Mouse (Mus musculus) midbrain, embryonic 13.5 days (tissue): ENCODE measurements around the gene Dnmt3l. TPM values are rescaled to one million over a fixed set of nuclear protein-coding genes. Genes with fewer than 3 reads are reported as not detected.
"Not testable (repeated sequence)": the region's sequence is repeated elsewhere in the genome, so short reads cannot be mapped to it uniquely, and the experiment has no call there.

Experiments
- ATAC-seq: fragments of 200-750 bp; cut with Nextera tagmentation; 2 replicates; pipeline ENCODE4 v1.8.0; 2017; ENCODE audit warnings: mild to moderate bottlenecking, moderate TSS enrichment, moderate library complexity
- H3K27ac ChIP-seq: fragments of 300-500 bp; sonication (generic); 2 replicates; pipeline ENCODE4 v1.5.1; 2015; ENCODE audit warnings: inconsistent platforms, mild to moderate bottlenecking, moderate library complexity
- H3K27me3 ChIP-seq: fragments of 300-500 bp; sonication (generic); 2 replicates; pipeline ENCODE4 v1.6.1; 2015; ENCODE audit warnings: mild to moderate bottlenecking, inconsistent platforms
- H3K36me3 ChIP-seq: fragments of 300-500 bp; sonication (generic); 2 replicates; pipeline ENCODE4 v1.6.1; 2015; ENCODE audit warnings: mild to moderate bottlenecking, inconsistent platforms
- H3K4me1 ChIP-seq: fragments of 300-500 bp; sonication (generic); replicated peaks from 2 replicates; pipeline ENCODE4 v1.6.1; 2015; ENCODE audit warnings: inconsistent platforms
- H3K4me2 ChIP-seq: fragments of 300-500 bp; sonication (generic); replicated peaks from 2 replicates; pipeline ENCODE4 v1.6.1; 2015; ENCODE audit warnings: moderate library complexity, mild to moderate bottlenecking, inconsistent platforms
- H3K4me3 ChIP-seq: fragments of 300-500 bp; sonication (generic); replicated peaks from 2 replicates; pipeline ENCODE4 v1.5.1; 2015; ENCODE audit warnings: mild to moderate bottlenecking, inconsistent platforms
- H3K9ac ChIP-seq: fragments of 300-500 bp; sonication (generic); replicated peaks from 2 replicates; pipeline ENCODE4 v1.6.1; 2015; ENCODE audit warnings: mild to moderate bottlenecking, inconsistent platforms
- H3K9me3 ChIP-seq: fragments of 300-500 bp; sonication (generic); 2 replicates; pipeline ENCODE4 v1.6.1; 2016; ENCODE audit warnings: mild to moderate bottlenecking, inconsistent platforms
- WGBS: fragments of 180-500 bp; shearing (Covaris S2); methylation state at CpG from one replicate; pipeline ENCODE4 v1.1.7; 2015; 5-methylcytosine and 5-hydroxymethylcytosine counted together
- polyA plus RNA-seq: library from polyadenylated mRNA; unstranded; fragments of >200 nt; fragmentation: Nextera tagmentation; extraction: Ambion mirVana; gene quantifications from 2 replicates; pipeline ENCODE4 v1.2.1, GENCODE M21; 2015

Gene Dnmt3l
- polyA plus RNA-seq, 1 experiment from 2014 or later: not detected

DNA sequence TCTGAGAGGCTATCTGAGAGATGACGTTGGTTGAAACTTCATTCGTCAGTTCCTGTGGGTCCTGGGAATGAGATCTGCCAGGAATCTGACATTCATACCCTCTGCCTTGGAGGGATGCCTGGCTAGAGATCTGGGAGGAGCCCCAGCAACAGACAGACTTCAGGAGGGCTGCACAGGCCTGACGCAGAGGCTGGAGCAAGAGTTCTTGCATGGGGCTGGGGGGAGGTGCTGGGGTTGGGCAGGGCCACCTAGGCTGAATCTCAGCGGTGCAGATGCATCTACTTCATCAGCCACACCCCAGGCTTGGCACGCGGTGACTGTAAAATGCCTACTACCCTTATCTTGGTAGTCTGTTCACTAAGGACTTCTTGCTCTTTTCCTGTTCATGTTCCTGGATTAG lies 48.5 kb downstream of the Dnmt3l start:
- Histone ChIP-seq H3K27me3 (no peaks in the 10 kb centered on the region), H3K4me2 (no peak overlapping the region), H3K27ac (no peak overlapping the region), H3K4me1 (no peaks in the 10 kb centered on the region), H3K36me3 (no peaks in the 10 kb centered on the region), H3K4me3 (no peak overlapping the region), H3K9me3 (no peaks in the 10 kb centered on the region), H3K9ac (no peak overlapping the region)
- WGBS: 71% methylated on average over 6 of the region's 6 CpGs
- ATAC-seq: no peak

DNA sequence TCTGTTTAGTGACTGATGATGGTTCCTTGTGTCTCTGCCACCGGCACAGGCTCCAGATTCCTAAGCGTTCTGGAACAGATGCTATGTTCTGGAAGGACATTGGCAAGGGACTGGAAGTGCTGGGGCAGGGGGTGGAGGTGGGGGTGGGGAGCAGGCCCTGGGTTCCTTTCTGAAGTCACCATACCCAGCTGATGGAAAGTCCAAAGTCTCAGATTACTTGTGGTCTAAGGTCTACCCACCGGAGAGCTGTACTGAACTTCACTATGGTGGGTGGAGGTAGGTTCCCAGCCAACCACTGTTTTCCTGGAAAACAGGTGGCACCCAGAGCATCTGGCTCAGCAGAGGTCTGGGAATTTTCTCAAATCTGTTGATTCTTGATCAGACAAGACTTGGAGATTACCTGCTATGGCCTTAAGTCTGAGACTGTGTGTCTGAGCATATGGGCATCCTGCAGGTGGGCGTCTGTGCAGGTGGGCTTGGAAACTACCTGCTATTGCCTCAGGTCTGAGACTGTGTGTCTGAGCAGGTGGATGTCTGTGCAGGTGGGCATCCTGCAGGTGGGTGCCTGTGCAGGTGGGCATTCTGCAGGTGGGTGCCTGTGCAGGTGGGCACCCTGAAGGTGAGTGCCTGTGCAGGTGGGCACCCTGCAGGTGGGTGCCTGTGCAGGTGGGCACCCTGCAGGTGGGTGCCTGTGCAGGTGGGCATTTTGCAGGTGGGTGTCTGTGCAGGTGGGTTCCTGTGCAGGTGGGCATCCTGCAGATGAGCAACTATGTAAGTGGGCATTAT lies 49.2 kb downstream of the Dnmt3l start:
- Histone ChIP-seq H3K9ac (no peak overlapping the region), H3K27me3 (no peaks in the 10 kb centered on the region), H3K36me3 (no peaks in the 10 kb centered on the region), H3K4me2 (no peak overlapping the region), H3K27ac (no peak overlapping the region), H3K4me1 (no peaks in the 10 kb centered on the region), H3K4me3 (no peak overlapping the region), H3K9me3 (no peaks in the 10 kb centered on the region)
- 88% methylated on average over 4 of the region's 4 CpGs for WGBS
- no peak for ATAC-seq

DNA sequence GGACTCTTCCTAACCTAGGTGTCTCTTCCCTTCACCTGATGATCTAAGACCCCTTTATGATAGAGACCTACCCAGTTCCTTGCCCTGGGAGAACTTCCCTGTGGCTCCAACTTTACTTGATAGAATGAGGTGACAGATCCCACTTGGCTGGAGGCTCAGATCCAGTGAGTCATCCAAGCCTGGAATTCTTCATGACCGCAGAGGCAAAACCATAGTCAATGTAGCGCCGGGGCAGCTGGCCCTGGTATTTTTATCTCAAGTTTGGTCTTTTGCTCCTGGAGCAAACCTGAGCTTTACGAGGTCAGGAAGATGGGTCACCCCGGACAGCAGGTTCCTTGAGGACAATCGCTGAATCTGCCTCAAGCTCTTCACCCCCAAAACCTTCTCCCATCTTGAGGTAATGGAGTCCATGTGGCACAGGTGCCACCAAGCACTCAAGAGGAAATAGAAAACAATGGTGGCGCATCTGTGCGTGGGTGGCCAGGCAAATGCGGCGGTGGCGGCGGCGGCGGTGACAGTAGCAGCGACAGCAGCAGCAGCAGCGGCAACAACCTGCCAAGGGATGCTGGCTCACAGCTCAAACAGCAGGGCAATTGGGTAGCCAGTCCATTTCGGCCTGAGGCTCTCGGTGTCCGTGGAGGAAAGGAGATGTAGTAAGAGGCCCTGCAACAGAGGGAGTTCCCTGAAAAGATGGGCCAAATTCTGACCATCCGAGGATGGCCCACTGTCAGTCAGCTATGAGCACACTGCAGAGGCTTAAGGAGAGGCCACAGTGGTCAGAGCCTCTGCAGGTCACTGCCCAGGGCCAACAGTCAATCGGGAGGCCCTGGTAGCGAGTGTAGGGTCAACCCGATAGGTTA lies 50.3 kb downstream of the Dnmt3l start:
- WGBS: 89% methylated on average over 23 of the region's 23 CpGs
- no peaks in the 10 kb centered on the region for H3K9me3 ChIP-seq
- no peak overlapping the region for H3K27ac ChIP-seq
- H3K9ac ChIP-seq: no peak overlapping the region
- H3K27me3 ChIP-seq: no peaks in the 10 kb centered on the region
- H3K4me1 ChIP-seq: no peaks in the 10 kb centered on the region
- H3K4me3 ChIP-seq: no peak overlapping the region
- no peak overlapping the region for H3K4me2 ChIP-seq
- H3K36me3 ChIP-seq: no peaks in the 10 kb centered on the region
- no peak for ATAC-seq

DNA sequence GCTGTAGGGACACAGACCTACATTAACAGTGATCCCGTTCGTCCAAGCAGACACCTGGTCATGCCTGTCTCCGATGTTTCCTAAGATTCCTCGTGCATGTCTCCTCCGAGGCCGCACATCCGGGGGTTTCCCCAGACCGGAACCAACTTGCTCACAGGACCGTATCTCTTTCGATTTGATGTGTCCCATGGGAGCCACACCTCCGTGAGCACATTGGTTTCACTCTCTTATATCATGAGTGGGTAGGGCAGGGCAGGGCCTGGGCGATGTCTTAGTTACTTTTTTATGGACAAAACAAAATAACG lies 50.9 kb downstream of the Dnmt3l start:
- ATAC-seq: no peak
- no peaks in the 10 kb centered on the region for H3K9me3 ChIP-seq
- WGBS: 91% methylated on average over 13 of the region's 13 CpGs
- H3K4me3 ChIP-seq: no peak overlapping the region
- H3K27ac ChIP-seq: no peak overlapping the region
- H3K4me1 ChIP-seq: no peaks in the 10 kb centered on the region
- H3K27me3 ChIP-seq: no peaks in the 10 kb centered on the region
- no peak overlapping the region for H3K9ac ChIP-seq
- H3K36me3 ChIP-seq: no peaks in the 10 kb centered on the region
- no peak overlapping the region for H3K4me2 ChIP-seq

DNA sequence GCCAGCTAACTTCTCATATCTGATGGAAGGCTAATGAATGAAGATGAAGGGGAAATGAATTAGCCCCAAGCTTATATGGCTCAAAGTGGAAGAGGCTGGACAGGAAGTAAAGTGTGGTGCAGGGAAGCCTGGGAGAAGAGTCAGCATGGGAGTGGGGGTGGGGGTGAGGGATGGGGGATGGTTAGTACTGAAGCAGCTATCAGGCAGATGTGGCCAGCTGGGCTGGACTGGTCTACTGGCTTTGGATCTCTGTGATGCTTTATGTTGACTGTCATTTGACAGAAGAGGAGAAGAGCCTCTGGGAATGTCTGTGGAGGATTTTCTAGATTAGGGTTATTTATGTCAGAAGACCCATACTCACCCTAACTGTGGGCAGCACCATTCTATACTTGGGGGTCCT lies 53.5 kb downstream of the Dnmt3l start:
- Histone ChIP-seq H3K9me3 (no peaks in the 10 kb centered on the region), H3K4me2 (no peak overlapping the region), H3K4me1 (no peaks in the 10 kb centered on the region), H3K36me3 (no peaks in the 10 kb centered on the region), H3K9ac (no peak overlapping the region), H3K27me3 (no peaks in the 10 kb centered on the region), H3K27ac (no peak overlapping the region), H3K4me3 (no peak overlapping the region)
- no peak for ATAC-seq

DNA sequence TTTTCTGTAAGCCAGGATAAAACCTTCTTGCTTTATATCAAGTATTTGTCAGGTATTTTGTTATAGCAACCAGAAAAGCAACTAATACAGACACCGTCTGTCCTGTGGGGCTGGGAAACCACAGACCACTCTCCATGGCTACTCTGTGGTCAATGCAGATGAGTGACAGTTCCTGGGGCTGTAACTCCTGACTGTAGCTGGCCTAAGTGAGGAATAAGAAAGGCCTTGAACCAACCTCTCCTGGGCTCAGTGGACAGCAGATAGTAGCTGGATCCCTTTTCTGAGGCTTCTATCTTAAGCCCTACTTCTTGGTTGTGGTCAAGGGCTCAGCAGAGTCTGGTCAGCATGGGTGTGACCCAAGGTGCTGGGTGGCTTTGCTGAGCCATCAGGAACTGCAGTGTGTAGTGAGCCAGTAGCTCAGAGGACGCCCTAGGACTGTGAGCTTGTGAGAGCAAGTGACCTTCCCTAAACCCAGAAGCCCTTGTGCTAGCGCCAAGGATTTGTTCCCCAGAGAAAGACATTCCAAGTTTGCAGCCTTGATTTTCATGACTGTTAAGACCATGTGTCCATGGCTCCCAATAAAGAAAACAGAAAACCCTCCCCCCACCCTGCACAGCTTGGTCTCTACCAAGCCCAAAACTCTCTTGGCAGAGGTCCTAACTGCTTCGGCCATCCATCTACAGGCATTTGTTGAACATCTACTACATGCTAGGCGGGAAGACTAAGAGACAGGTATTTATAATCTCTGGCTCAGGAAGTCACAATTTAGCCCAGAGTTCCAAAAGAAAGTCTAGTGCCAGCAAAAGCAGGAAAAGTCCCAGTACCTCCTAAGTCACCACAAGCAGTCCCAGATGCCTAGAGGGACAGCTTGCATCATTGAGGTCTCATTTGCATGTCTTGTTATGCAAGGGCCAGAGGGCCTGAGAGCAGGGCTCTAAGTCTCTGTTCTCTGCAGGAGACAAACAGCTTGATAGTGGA lies 54.5 kb downstream of the Dnmt3l start:
- Histone ChIP-seq H3K9ac (no peak overlapping the region), H3K4me1 (peaks cover 5% of the 10 kb centered on the region; the same call in 1 of the 2 replicates), H3K4me3 (no peak overlapping the region), H3K9me3 (no peaks in the 10 kb centered on the region), H3K36me3 (no peaks in the 10 kb centered on the region), H3K27me3 (no peaks in the 10 kb centered on the region), H3K4me2 (no peak overlapping the region), H3K27ac (no peak overlapping the region)
- no peak for ATAC-seq
- 83% methylated on average over 5 of the region's 5 CpGs for WGBS

DNA sequence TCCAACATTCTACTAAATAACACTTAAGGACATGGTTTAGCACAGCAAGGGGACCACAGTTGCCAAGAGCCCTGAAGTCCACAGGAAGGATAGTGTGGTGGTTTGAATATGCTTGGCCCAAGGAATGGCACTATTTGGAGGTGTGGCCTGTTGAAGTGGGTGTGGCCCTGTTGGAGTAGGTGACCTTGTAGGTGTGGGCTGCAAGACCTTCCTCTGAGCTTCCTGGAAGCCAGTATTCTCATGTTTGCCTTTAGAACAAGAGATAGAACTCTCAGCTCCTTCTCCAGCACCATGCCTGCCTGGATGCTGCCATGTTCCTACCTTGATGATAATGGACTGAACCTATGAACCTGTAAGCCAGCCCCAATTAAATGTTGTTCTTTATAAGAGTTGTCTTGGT lies 58.1 kb downstream of the Dnmt3l start:
- H3K4me3 ChIP-seq, H3K36me3 ChIP-seq, H3K4me2 ChIP-seq, ATAC-seq, H3K9ac ChIP-seq, H3K9me3 ChIP-seq, H3K4me1 ChIP-seq, H3K27me3 ChIP-seq, H3K27ac ChIP-seq: not testable (repeated sequence)

DNA sequence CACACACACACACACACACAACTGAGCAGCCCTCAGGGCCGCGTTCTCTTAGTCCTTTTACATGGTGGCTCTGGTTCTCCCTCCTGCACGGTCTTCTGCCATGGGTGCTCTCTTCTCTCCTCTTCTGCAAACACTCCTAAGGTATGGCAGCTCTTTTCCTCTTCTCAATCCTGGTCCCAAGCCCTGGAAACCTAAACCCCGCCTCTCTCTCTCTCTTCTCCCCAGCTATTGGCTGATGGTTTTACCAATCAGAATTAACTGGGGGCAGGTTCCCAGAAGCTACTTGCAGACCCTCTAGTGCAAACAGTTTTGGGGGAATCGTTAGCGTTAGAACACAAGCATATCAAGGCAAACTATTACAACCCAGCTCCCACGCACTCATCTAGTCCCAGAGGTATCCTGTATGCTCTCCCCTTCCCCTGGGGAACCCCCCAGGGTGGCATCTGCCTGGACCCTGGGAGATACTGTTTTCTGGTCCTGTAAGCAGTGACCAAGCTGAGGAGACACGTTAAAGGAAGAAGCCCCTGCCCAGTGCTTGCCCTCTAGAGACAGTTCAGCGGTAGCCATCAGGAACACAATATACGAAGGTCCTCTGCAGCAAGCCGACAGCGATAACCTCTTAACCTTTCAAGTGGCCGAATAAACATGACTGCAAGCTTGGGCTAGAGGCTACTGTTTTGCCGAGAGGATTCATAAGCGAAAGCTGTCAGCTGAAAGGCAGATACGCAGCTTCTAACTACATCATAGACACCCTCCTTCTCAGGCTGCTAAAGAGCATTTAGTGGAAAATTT lies 59.4 kb downstream of the Dnmt3l start:
- Histone ChIP-seq H3K4me2 (peak overlapping the region; percentile 54), H3K4me1 (peaks cover 8% of the 10 kb centered on the region; the same call in 1 of the 2 replicates), H3K27me3 (no peaks in the 10 kb centered on the region), H3K9me3 (no peaks in the 10 kb centered on the region), H3K36me3 (no peaks in the 10 kb centered on the region), H3K4me3 (peak overlapping the region; percentile 30), H3K9ac (peak overlapping the region; percentile 41; the same call in 1 of the 2 replicates), H3K27ac (no peak overlapping the region)
- WGBS: 36% methylated on average over 16 of the region's 16 CpGs
- peak; percentile 75 for ATAC-seq

DNA sequence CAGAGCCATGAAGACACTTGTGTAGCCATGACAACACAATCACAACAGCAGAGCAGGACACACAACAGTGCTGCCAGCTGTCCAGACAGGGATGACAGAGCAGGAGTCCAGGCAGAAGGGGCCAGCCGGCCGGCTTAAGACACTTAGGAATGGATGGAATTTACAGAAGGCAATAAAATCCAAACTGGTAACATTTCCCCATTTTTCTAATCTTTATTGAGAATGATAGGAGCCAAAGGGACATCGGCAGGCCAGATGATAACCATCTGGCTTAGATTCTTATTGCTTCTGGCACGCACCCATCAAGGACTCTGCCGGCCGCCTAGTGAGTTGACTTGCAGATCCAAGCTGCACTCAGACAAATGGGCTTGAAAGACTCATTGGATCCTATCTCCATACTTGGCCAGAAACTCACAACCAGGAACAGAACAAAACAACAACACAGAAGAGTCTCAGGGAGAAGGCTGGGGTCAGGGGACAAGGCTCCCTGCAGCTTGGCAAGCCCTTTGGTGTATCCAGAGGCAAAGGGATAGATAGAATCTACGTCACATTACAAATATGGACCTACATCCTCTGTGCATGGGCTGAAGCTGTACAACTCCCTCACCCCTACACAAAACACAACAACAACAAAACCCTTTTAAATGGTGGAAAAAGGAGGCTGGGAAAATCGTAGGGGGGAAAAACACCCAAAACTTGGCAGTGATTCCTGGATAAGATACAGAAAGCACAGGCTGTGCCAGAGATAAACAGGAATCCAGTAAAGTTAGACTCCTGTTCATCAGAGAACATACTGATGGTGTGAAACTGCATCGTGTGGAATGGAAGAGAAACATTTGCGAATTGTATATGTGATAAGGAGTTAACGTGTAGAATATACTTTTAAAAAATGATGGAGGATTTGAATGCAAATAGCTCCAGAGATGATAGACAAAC lies 63.1 kb downstream of the Dnmt3l start:
- Histone ChIP-seq H3K4me2 (no peak overlapping the region), H3K36me3 (no peaks in the 10 kb centered on the region), H3K4me3 (no peak overlapping the region), H3K9me3 (no peaks in the 10 kb centered on the region; the same call in 1 of the 2 replicates), H3K4me1 (peaks cover 8% of the 10 kb centered on the region; the same call in 1 of the 2 replicates), H3K9ac (no peak overlapping the region), H3K27ac (no peak overlapping the region), H3K27me3 (no peaks in the 10 kb centered on the region)
- ATAC-seq: no peak
- WGBS: 89% methylated on average over 11 of the region's 11 CpGs

DNA sequence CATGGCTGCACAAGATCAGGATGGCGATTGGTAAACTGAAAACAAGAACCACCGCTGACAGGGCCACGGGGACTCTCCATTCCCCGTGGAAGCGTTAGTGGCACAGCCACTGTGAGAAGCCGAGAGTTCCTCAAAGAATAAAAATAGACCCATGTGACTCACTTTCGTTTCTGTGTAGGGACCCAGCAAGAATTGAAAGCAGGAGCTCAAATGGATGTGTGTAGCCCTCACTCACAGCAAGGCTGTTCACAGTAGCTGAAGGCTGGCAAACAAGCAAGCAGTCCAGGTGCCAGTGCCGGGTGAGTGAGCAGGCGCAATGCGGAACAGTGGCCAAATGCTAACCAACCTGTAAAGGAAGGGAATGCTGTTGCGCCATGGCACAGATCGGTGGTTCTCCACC lies 63.8 kb downstream of the Dnmt3l start:
- Histone ChIP-seq H3K36me3 (no peaks in the 10 kb centered on the region), H3K27me3 (no peaks in the 10 kb centered on the region), H3K4me2 (no peak overlapping the region), H3K27ac (no peak overlapping the region), H3K4me1 (peaks cover 8% of the 10 kb centered on the region; the same call in 1 of the 2 replicates), H3K9me3 (no peaks in the 10 kb centered on the region; the same call in 1 of the 2 replicates), H3K4me3 (no peak overlapping the region), H3K9ac (no peak overlapping the region)
- no peak for ATAC-seq
- 86% methylated on average over 12 of the region's 12 CpGs for WGBS
